Mouse (Mus musculus) thymus, adult 2 months (tissue): Measurements from ENCODE around the gene Rtkn2.

Source experiments
- CTCF ChIP-seq: fragments of 200-500 bp; IDR thresholded peaks from 2 replicates; pipeline ENCODE4 v1.5.1; 2012; ENCODE audit warnings: mild to moderate bottlenecking, control low read depth, low read length, moderate library complexity, borderline replicate concordance; ENCODE audit not compliant: control insufficient read depth, poor library complexity, insufficient read depth; ENCODE audit errors: extremely low read depth
- POLR2A ChIP-seq: fragments of 200-500 bp; IDR thresholded peaks from 2 replicates; pipeline ENCODE4 v1.6.1; 2012; ENCODE audit warnings: mild to moderate bottlenecking, low read length, control low read depth, moderate library complexity; ENCODE audit not compliant: control insufficient read depth, poor library complexity, insufficient read depth; ENCODE audit errors: extremely low read depth

DNA sequence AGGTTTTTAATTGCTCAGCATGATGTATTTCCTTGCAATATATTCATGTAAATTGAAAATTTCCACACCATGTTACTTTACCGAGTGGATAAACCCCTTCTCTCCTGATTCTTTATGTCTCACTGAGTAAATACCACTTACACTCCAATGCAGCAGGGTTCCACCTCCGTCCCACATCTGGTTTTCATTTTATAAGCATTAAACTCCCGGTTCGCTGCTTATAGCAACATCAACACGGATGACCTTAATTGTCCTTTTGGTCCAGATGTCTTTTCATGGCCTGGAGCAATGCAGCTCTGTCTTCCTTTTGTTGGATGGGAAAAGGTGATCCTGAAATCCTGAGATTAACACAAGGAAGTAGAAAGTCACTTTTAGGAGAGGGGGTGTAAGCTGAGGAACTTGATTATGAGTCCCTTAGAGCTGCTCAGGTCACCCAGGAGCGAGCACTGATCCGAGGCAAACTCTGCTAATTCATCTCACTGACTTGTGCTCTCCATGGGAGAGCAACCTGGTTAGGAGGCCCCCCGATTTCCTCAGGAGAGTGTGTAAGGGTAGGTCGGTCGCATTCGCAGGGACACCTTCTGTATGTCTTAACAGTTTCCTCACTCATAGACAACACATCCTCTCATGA is 8.1 kb upstream of the Rtkn2 start:
- TF ChIP-seq CTCF (no peak), POLR2A (no peak)
